Mouse (Mus musculus) midbrain, postnatal 0 days (tissue): ENCODE results near the gene Serpinb13. TPM values are rescaled to one million over a fixed set of nuclear protein-coding genes. Genes with fewer than 3 reads are reported as not detected.
"Not testable (repeated sequence)": the region's sequence is repeated elsewhere in the genome, so short reads cannot be mapped to it uniquely, and the experiment has no call there.

Experiments
- ATAC-seq: fragments of 200-750 bp; cut with Nextera tagmentation; 2 replicates; pipeline ENCODE4 v1.8.0; 2017; ENCODE audit warnings: moderate number of reproducible peaks, mild to moderate bottlenecking, moderate TSS enrichment, moderate library complexity; ENCODE audit not compliant: low FRiP score
- DNase-seq: peaks from one replicate; pipeline ENCODE4 v3.0.0-alpha.2; 2015; ENCODE audit warnings: low spot score
- H3K27ac ChIP-seq: fragments of 300-500 bp; sonication (generic); 2 replicates; pipeline ENCODE4 v1.5.1; 2014; ENCODE audit warnings: low read depth, mild to moderate bottlenecking, low read length, mixed read lengths
- H3K27me3 ChIP-seq: fragments of 300-500 bp; sonication (generic); 2 replicates; pipeline ENCODE4 v1.6.1; 2014; ENCODE audit warnings: low read length, control low read depth, mixed read lengths; ENCODE audit not compliant: insufficient read depth
- H3K36me3 ChIP-seq: fragments of 300-500 bp; sonication (generic); 2 replicates; pipeline ENCODE4 v1.6.1; 2014; ENCODE audit warnings: low read length, control low read depth, mixed read lengths; ENCODE audit not compliant: insufficient read depth
- H3K4me1 ChIP-seq: fragments of 300-500 bp; sonication (generic); 2 replicates; pipeline ENCODE4 v1.6.1; 2014; ENCODE audit warnings: mild to moderate bottlenecking, control low read depth, antibody characterized with exemption, low read length, mixed read lengths; ENCODE audit not compliant: insufficient read depth
- H3K4me2 ChIP-seq: fragments of 300-500 bp; sonication (generic); 2 replicates; pipeline ENCODE4 v1.6.1; 2014; ENCODE audit warnings: low read depth, mild to moderate bottlenecking, low read length, mixed read lengths; ENCODE audit not compliant: poor library complexity, severe bottlenecking
- H3K4me3 ChIP-seq: fragments of 300-500 bp; sonication (generic); 2 replicates; pipeline ENCODE4 v1.5.1; 2014; ENCODE audit warnings: low read depth, mild to moderate bottlenecking, low read length, moderate library complexity
- H3K9ac ChIP-seq: fragments of 300-500 bp; sonication (generic); replicated peaks from 2 replicates; pipeline ENCODE4 v1.6.1; 2014; ENCODE audit warnings: mild to moderate bottlenecking, low read length, moderate library complexity, mixed read lengths; ENCODE audit not compliant: poor library complexity, severe bottlenecking
- H3K9me3 ChIP-seq: fragments of 300-500 bp; sonication (generic); 2 replicates; pipeline ENCODE4 v1.6.1; 2016; ENCODE audit warnings: low read length, control low read depth
- CTCF ChIP-seq: IDR thresholded peaks from 2 replicates; pipeline ENCODE4 v1.5.1; 2016; ENCODE audit warnings: antibody characterized with exemption, mild to moderate bottlenecking
- WGBS: fragments of 180-500 bp; shearing (Covaris S2); extraction: QIAGEN DNeasy Blood & Tissue Kit; methylation state at CpG from one replicate; pipeline ENCODE4 v1.1.7; 2014; 5-methylcytosine and 5-hydroxymethylcytosine counted together
- polyA plus RNA-seq: library from polyadenylated mRNA; unstranded; fragments of >200 nt; fragmentation: Nextera tagmentation; extraction: Ambion mirVana; gene quantifications from 2 replicates; pipeline ENCODE4 v1.2.1, GENCODE M21; 2015
- total RNA-seq: library from RNA; depleted of rRNA; stranded (reverse); fragments of >200 nt; gene quantifications from 2 replicates; pipeline ENCODE4 v1.2.3, GENCODE M21; 2014; rRNA removed

The Serpinb13 gene
- total and polyA plus RNA-seq, 2 experiments from 2014 or later: not detected

GRCm38 (mm10) chr1:107014530-107014929, 33.7 kb downstream of the Serpinb13 start:
- no peak overlapping the region for H3K4me2 ChIP-seq
- ATAC-seq: no peak
- H3K27me3 ChIP-seq: no peaks in the 10 kb centered on the region
- no peak overlapping the region for H3K4me3 ChIP-seq
- no peaks in the 10 kb centered on the region for H3K36me3 ChIP-seq
- H3K9me3 ChIP-seq: no peaks in the 10 kb centered on the region
- H3K4me1 ChIP-seq: no peaks in the 10 kb centered on the region
- 58% methylated on average over 2 of the region's 2 CpGs for WGBS
- TF ChIP-seq CTCF: peak; percentile 71
- no peak overlapping the region for H3K27ac ChIP-seq
- peak; percentile 4 for DNase-seq
- H3K9ac ChIP-seq: no peak overlapping the region

DNA sequence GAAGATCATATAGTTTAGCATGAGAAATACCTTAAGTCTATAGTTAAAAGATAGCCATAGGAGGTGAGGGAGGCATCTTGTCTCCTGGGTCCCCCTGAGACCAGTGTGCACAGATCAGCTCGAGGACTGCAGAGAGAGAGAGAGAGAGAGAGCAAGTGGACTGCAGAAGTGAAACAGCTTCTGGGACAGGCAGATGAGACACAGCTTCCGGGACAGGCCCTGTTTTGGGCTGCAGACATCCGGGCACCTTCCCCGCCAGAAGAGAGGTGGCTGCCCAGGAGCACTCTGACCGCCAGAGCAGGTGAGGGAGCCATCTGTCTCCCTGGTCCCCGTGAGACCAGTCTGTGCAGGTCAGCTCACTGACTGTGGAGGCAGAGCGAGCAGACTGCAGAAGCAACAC, 34.4 kb downstream of the Serpinb13 start:
- Histone ChIP-seq H3K9ac (no peak overlapping the region), H3K27me3 (no peaks in the 10 kb centered on the region), H3K27ac (no peak overlapping the region), H3K9me3 (no peaks in the 10 kb centered on the region), H3K4me3 (no peak overlapping the region), H3K36me3 (no peaks in the 10 kb centered on the region), H3K4me1 (no peaks in the 10 kb centered on the region), H3K4me2 (no peak overlapping the region)
- no peak for ATAC-seq
- DNase-seq: no peak
- 86% methylated on average over 7 of the region's 7 CpGs for WGBS
- no peak for TF ChIP-seq CTCF

DNA sequence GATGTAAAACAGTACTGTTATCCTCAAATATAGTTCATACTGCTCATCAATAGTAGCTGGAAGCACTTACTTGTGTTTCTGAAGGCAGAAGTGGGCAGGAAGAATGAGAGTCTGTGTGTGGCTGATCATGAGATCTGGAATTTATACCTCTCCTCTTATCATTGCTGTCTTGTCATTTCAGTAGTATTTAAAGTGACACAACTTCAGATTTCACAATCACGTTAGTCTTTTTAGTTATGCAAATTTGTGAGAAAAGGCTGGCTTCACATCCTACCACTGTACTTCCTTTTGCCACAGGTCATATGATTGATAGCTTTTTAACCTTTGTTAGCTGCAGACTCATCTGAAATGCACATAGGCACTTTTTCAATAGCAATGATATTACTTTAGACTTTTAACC, 45.1 kb downstream of the Serpinb13 start:
- no peaks in the 10 kb centered on the region for H3K9me3 ChIP-seq
- H3K27ac ChIP-seq: no peak overlapping the region
- H3K36me3 ChIP-seq: no peaks in the 10 kb centered on the region
- no peaks in the 10 kb centered on the region for H3K27me3 ChIP-seq
- no peak overlapping the region for H3K9ac ChIP-seq
- WGBS: 61% methylated on average over 1 of the region's 1 CpGs
- no peak for DNase-seq
- no peak for ATAC-seq
- no peaks in the 10 kb centered on the region for H3K4me1 ChIP-seq
- TF ChIP-seq CTCF: no peak
- no peak overlapping the region for H3K4me3 ChIP-seq
- no peak overlapping the region for H3K4me2 ChIP-seq

GRCm38 (mm10) chr1:107034236-107034635, 53.5 kb downstream of the Serpinb13 start:
- DNase-seq, H3K9me3 ChIP-seq, H3K4me1 ChIP-seq, H3K36me3 ChIP-seq, H3K27me3 ChIP-seq, H3K27ac ChIP-seq, H3K4me3 ChIP-seq, ATAC-seq, H3K9ac ChIP-seq, H3K4me2 ChIP-seq: not testable (repeated sequence)
- WGBS: 91% methylated on average over 3 of the region's 3 CpGs

Other genes with a start within 250 kb of the Serpinb13 start
- 10.6 and 14.3 TPM in 2 replicates for gene Kdsr, start 221.3 kb upstream of the Serpinb13 start, total RNA-seq
- 17.1 and 18.9 TPM in 2 replicates for gene Kdsr, start 221.3 kb upstream of the Serpinb13 start, polyA plus RNA-seq
- 20.1 and 23.9 TPM in 2 replicates for gene Vps4b, start 184.3 kb upstream of the Serpinb13 start, total RNA-seq
- 23.1 and 23.4 TPM in 2 replicates for gene Vps4b, start 184.3 kb upstream of the Serpinb13 start, polyA plus RNA-seq
- gene Serpinb5, start 119.8 kb upstream of the Serpinb13 start, total RNA-seq: 0.71 TPM in 1 of 2 replicates, not detected in the other
- 0.15 TPM in 1 of 2 replicates, not detected in the other for gene Serpinb5, start 119.8 kb upstream of the Serpinb13 start, polyA plus RNA-seq
- 0.27 TPM in 1 of 2 replicates, not detected in the other for gene Serpinb12, start 46.5 kb upstream of the Serpinb13 start, total RNA-seq
- gene Serpinb12, start 46.5 kb upstream of the Serpinb13 start, polyA plus RNA-seq: not detected in 2 replicates
- gene Serpinb3a, start 71.3 kb downstream of the Serpinb13 start, total RNA-seq: 0.60 TPM in 1 of 2 replicates, not detected in the other
- gene Serpinb3a, start 71.3 kb downstream of the Serpinb13 start, polyA plus RNA-seq: not detected in 2 replicates
- gene Serpinb3d, start 102.5 kb downstream of the Serpinb13 start, total RNA-seq: not detected in 2 replicates
- gene Serpinb3d, start 102.5 kb downstream of the Serpinb13 start, polyA plus RNA-seq: not detected in 2 replicates